Mouse (Mus musculus) fat pad, adult 2 months (tissue): ENCODE results near the gene Zbtb18.

ENCODE experiments used
- DNase-seq: peaks from one replicate; pipeline ENCODE4 v3.0.0-alpha.2; 2011; ENCODE audit warnings: low read depth, low spot score; ENCODE audit errors: extremely low read depth

Gene Zbtb18

GRCm38 (mm10) chr1:177442196-177442808, at the start of gene Zbtb18:
Zbtb18 (plus strand) TSS chr1:177442351.
- DNase-seq: no peak

GRCm38 (mm10) chr1:177397455-177397854, 44.7 kb upstream of the Zbtb18 start:
- no peak for DNase-seq

- DNase-seq: no peak
Observed at GRCm38 (mm10) chr1:177405170-177405569, 37.0 kb upstream of the Zbtb18 start.

GRCm38 (mm10) chr1:177408690-177409089, 33.5 kb upstream of the Zbtb18 start:
- DNase-seq: no peak

GRCm38 (mm10) chr1:177410769-177411348, 31.3 kb upstream of the Zbtb18 start:
- DNase-seq: no peak

GRCm38 (mm10) chr1:177411359-177412358, 30.5 kb upstream of the Zbtb18 start:
- DNase-seq: no peak

GRCm38 (mm10) chr1:177419331-177419730, 22.8 kb upstream of the Zbtb18 start:
- DNase-seq: no peak

GRCm38 (mm10) chr1:177420126-177420525, 22.0 kb upstream of the Zbtb18 start:
- no peak for DNase-seq

GRCm38 (mm10) chr1:177427862-177428261, 14.3 kb upstream of the Zbtb18 start:
- DNase-seq: no peak

- no peak for DNase-seq
Observed at GRCm38 (mm10) chr1:177428338-177428737, 13.8 kb upstream of the Zbtb18 start.

- DNase-seq: no peak
Observed at GRCm38 (mm10) chr1:177429067-177429466, 13.1 kb upstream of the Zbtb18 start.

- DNase-seq: no peak
Observed at GRCm38 (mm10) chr1:177440411-177440810, 1.7 kb upstream of the Zbtb18 start.

GRCm38 (mm10) chr1:177440981-177441491, 1.1 kb upstream of the Zbtb18 start:
- peak; percentile 3 for DNase-seq

- peak; percentile 59 for DNase-seq
Observed at GRCm38 (mm10) chr1:177441492-177442195, 507 bp upstream of the Zbtb18 start.

- DNase-seq: no peak
Observed at GRCm38 (mm10) chr1:177442821-177443723, 921 bp downstream of the Zbtb18 start.

- DNase-seq: peak; percentile 4
Observed at GRCm38 (mm10) chr1:177443724-177444482, 1.8 kb downstream of the Zbtb18 start.

GRCm38 (mm10) chr1:177444483-177444810, 2.3 kb downstream of the Zbtb18 start:
- no peak for DNase-seq

GRCm38 (mm10) chr1:177444941-177445340, 2.8 kb downstream of the Zbtb18 start:
- no peak for DNase-seq

- no peak for DNase-seq
Observed at GRCm38 (mm10) chr1:177445461-177446130, 3.4 kb downstream of the Zbtb18 start.
